Mouse (Mus musculus) stomach, embryonic 16.5 days (tissue): Measurements from ENCODE around the gene Nfia. TPM values are rescaled to one million over a fixed set of nuclear protein-coding genes. Genes with fewer than 3 reads are reported as not detected.

ENCODE experiments used
- ATAC-seq: fragments of 200-750 bp; cut with Nextera tagmentation; 2 replicates; pipeline ENCODE4 v1.8.0; 2017; ENCODE audit warnings: moderate number of reproducible peaks, moderate TSS enrichment; ENCODE audit not compliant: insufficient read depth, low FRiP score
- H3K27ac ChIP-seq: fragments of 300-500 bp; sonication (generic); 2 replicates; pipeline ENCODE4 v1.5.1; 2014; ENCODE audit warnings: low read length
- H3K27me3 ChIP-seq: fragments of 300-500 bp; sonication (generic); 2 replicates; pipeline ENCODE4 v1.6.1; 2014; ENCODE audit warnings: low read length, control low read depth, mixed read lengths; ENCODE audit not compliant: control insufficient read depth, insufficient read depth
- H3K36me3 ChIP-seq: fragments of 300-500 bp; sonication (generic); 2 replicates; pipeline ENCODE4 v1.6.1; 2014; ENCODE audit warnings: low read length; ENCODE audit not compliant: control insufficient read depth, insufficient read depth
- H3K4me1 ChIP-seq: fragments of 300-500 bp; sonication (generic); 2 replicates; pipeline ENCODE4 v1.6.1; 2014; ENCODE audit warnings: low read length, control low read depth, mixed read lengths; ENCODE audit not compliant: control insufficient read depth, insufficient read depth
- H3K4me2 ChIP-seq: fragments of 300-500 bp; sonication (generic); 2 replicates; pipeline ENCODE4 v1.6.1; 2014; ENCODE audit warnings: low read depth, low read length, mixed read lengths
- H3K4me3 ChIP-seq: fragments of 300-500 bp; sonication (generic); replicated peaks from 2 replicates; pipeline ENCODE4 v1.5.1; 2014; ENCODE audit warnings: mild to moderate bottlenecking, low read length
- H3K9ac ChIP-seq: fragments of 300-500 bp; sonication (generic); 2 replicates; pipeline ENCODE4 v1.6.1; 2014; ENCODE audit warnings: low read length
- H3K9me3 ChIP-seq: fragments of 300-500 bp; sonication (generic); replicated peaks from 2 replicates; pipeline ENCODE4 v1.6.1; 2016; ENCODE audit warnings: low read length, control low read depth; ENCODE audit not compliant: control insufficient read depth
- WGBS: fragments of 180-500 bp; shearing (Covaris S2); extraction: QIAGEN DNeasy Blood & Tissue Kit; methylation state at CpG from one replicate; pipeline ENCODE4 v1.1.7; 2014; 5-methylcytosine and 5-hydroxymethylcytosine counted together
- polyA plus RNA-seq: library from polyadenylated mRNA; unstranded; fragments of >200 nt; fragmentation: Nextera tagmentation; extraction: Ambion mirVana; gene quantifications from 2 replicates; pipeline ENCODE4 v1.2.1, GENCODE M21; 2015

The Nfia gene
- polyA plus RNA-seq, 1 experiment from 2014 or later, result 45.1 TPM

- no peak for ATAC-seq
- Histone ChIP-seq H3K27ac (no peak overlapping the region), H3K9me3 (no peaks in the 10 kb centered on the region), H3K27me3 (no peaks in the 10 kb centered on the region), H3K36me3 (no peaks in the 10 kb centered on the region), H3K9ac (no peak overlapping the region), H3K4me2 (no peak overlapping the region), H3K4me1 (peaks cover 15% of the 10 kb centered on the region), H3K4me3 (no peak overlapping the region)
- WGBS, result 81% methylated on average over 6 of the region's 6 CpGs
Observed at GRCm38 (mm10) chr4:97823512-97823911, 51.0 kb downstream of the Nfia start.

- Histone ChIP-seq H3K4me1 (peaks cover 15% of the 10 kb centered on the region), H3K9ac (no peak overlapping the region), H3K4me3 (no peak overlapping the region), H3K36me3 (no peaks in the 10 kb centered on the region), H3K27me3 (no peaks in the 10 kb centered on the region), H3K27ac (no peak overlapping the region), H3K9me3 (no peaks in the 10 kb centered on the region), H3K4me2 (no peak overlapping the region)
- 56% methylated on average over 4 of the region's 4 CpGs for WGBS
- no peak for ATAC-seq
Observed at GRCm38 (mm10) chr4:97824451-97824850, 51.9 kb downstream of the Nfia start.

GRCm38 (mm10) chr4:97825432-97825831, 52.9 kb downstream of the Nfia start:
- Histone ChIP-seq H3K9me3 (no peaks in the 10 kb centered on the region), H3K36me3 (no peaks in the 10 kb centered on the region), H3K4me1 (peaks cover 15% of the 10 kb centered on the region), H3K27ac (no peak overlapping the region), H3K4me2 (no peak overlapping the region), H3K4me3 (no peak overlapping the region), H3K9ac (no peak overlapping the region), H3K27me3 (no peaks in the 10 kb centered on the region)
- 63% methylated on average over 4 of the region's 4 CpGs for WGBS
- no peak for ATAC-seq

GRCm38 (mm10) chr4:97825841-97826240, 53.3 kb downstream of the Nfia start:
- 67% methylated on average over 4 of the region's 4 CpGs for WGBS

GRCm38 (mm10) chr4:97827115-97827514, 54.6 kb downstream of the Nfia start:
- Histone ChIP-seq H3K4me1 (peaks cover 15% of the 10 kb centered on the region), H3K4me2 (no peak overlapping the region), H3K27me3 (no peaks in the 10 kb centered on the region), H3K9ac (no peak overlapping the region), H3K27ac (no peak overlapping the region), H3K36me3 (no peaks in the 10 kb centered on the region), H3K9me3 (no peaks in the 10 kb centered on the region), H3K4me3 (no peak overlapping the region)
- 67% methylated on average over 6 of the region's 6 CpGs for WGBS
- ATAC-seq, result no peak

More at GRCm38 (mm10) chr4:97825841-97826240, 53.3 kb downstream of the Nfia start:
- ATAC-seq, result no peak
- no peak overlapping the region for H3K9ac ChIP-seq
- no peaks in the 10 kb centered on the region for H3K36me3 ChIP-seq
- H3K4me2 ChIP-seq, result no peak overlapping the region
- no peaks in the 10 kb centered on the region for H3K9me3 ChIP-seq
- H3K4me3 ChIP-seq, result no peak overlapping the region
- no peak overlapping the region for H3K27ac ChIP-seq
- H3K4me1 ChIP-seq, result peaks cover 15% of the 10 kb centered on the region
- H3K27me3 ChIP-seq, result no peaks in the 10 kb centered on the region

- Histone ChIP-seq H3K9ac (no peak overlapping the region), H3K4me2 (no peak overlapping the region), H3K9me3 (no peaks in the 10 kb centered on the region), H3K36me3 (no peaks in the 10 kb centered on the region), H3K27me3 (no peaks in the 10 kb centered on the region), H3K4me3 (no peak overlapping the region), H3K4me1 (peaks cover 12% of the 10 kb centered on the region), H3K27ac (no peak overlapping the region)
- WGBS, result no CpG with 5 or more reads among the region's 1 CpGs
- no peak for ATAC-seq
Observed at GRCm38 (mm10) chr4:97828579-97828978, 56.0 kb downstream of the Nfia start.

GRCm38 (mm10) chr4:97829336-97830050, 57.0 kb downstream of the Nfia start:
- Histone ChIP-seq H3K9ac (no peak overlapping the region), H3K4me3 (no peak overlapping the region), H3K36me3 (no peaks in the 10 kb centered on the region), H3K27me3 (no peaks in the 10 kb centered on the region), H3K4me1 (peaks cover 8% of the 10 kb centered on the region), H3K4me2 (no peak overlapping the region), H3K9me3 (no peaks in the 10 kb centered on the region), H3K27ac (no peak overlapping the region)
- WGBS, result 89% methylated on average over 12 of the region's 12 CpGs
- ATAC-seq, result no peak

GRCm38 (mm10) chr4:97830051-97830853, 57.7 kb downstream of the Nfia start:
- no peak overlapping the region for H3K4me3 ChIP-seq
- peaks cover 5% of the 10 kb centered on the region; the same call in 1 of the 2 replicates for H3K4me1 ChIP-seq
- no peak overlapping the region for H3K27ac ChIP-seq
- 62% methylated on average over 6 of the region's 6 CpGs for WGBS
- H3K9me3 ChIP-seq, result no peaks in the 10 kb centered on the region
- no peak for ATAC-seq
- no peak overlapping the region for H3K4me2 ChIP-seq
- H3K36me3 ChIP-seq, result no peaks in the 10 kb centered on the region
- no peaks in the 10 kb centered on the region for H3K27me3 ChIP-seq
- H3K9ac ChIP-seq, result no peak overlapping the region

- Histone ChIP-seq H3K9ac (no peak overlapping the region), H3K27me3 (no peaks in the 10 kb centered on the region), H3K4me1 (peaks cover 5% of the 10 kb centered on the region; the same call in 1 of the 2 replicates), H3K36me3 (no peaks in the 10 kb centered on the region), H3K4me3 (no peak overlapping the region), H3K9me3 (no peaks in the 10 kb centered on the region), H3K27ac (no peak overlapping the region), H3K4me2 (no peak overlapping the region)
- no peak for ATAC-seq
- WGBS, result 84% methylated on average over 16 of the region's 16 CpGs
Observed at GRCm38 (mm10) chr4:97830935-97831608, 58.5 kb downstream of the Nfia start.
